In the genomic region with DNA sequence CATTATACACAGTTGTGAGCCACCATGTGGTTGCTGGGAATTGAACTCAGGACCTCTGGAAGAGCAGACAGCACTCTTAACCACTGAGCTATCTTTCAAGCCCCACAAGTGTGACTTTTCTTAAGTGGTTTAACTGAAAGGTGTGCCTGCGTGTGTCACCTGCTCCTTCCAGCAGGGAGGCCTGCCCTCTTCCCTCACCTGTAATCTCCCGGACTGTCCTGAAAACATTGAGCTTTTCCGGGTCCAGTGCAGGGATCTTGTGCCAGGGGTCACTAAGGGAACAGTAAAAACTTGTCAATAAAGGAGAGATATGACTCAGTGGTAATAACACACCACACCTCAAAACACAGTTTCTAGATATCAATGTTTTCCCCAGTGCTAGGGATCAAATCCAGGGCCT, we compare ENCODE assay signal across 27 mouse cellular contexts.
"Had no signal": no experiment of that assay in that cellular context is flagged by ENCODE, and none has a peak within 500 bp of the region (broad histone marks: within the 10 kb centered on the region; RNA-seq: fewer than 3 reads in every experiment).

No protein-coding gene starts in this region.

- DNase-seq: gastrocnemius, adult 2 months; gastrocnemius, postnatal 10 days; gastrocnemius, postnatal 25 days; heart, adult 11 months; heart, adult 2 months; heart, postnatal 10 days; heart, postnatal 36 days; kidney, adult 18-20 months; kidney, adult 8-10 months; kidney, postnatal 10 days; kidney, postnatal 25 days; kidney, postnatal 4 days; layer of hippocampus, postnatal 36 days; left cerebral cortex, postnatal 4 days; liver, embryonic 13.5 days had no signal

- H3K27ac ChIP-seq: gastrocnemius, adult 2 months; heart, adult 2 months; heart, embryonic 10.5 days; hindbrain, embryonic 10.5 days; hindbrain, embryonic 12.5 days; hindbrain, embryonic 14.5 days; layer of hippocampus, adult 2 months; limb, embryonic 13.5 days; limb, embryonic 15.5 days; liver, embryonic 13.5 days; liver, embryonic 15.5 days had no signal

- H3K36me3 ChIP-seq: hindbrain, embryonic 12.5 days had no signal

- H3K27me3 ChIP-seq: heart, embryonic 12.5 days had no signal

- H3K4me3 ChIP-seq: gastrocnemius, adult 2 months; heart, adult 2 months; heart, embryonic 10.5 days; heart, embryonic 12.5 days; hindbrain, embryonic 10.5 days; hindbrain, embryonic 12.5 days; layer of hippocampus, adult 2 months; limb, embryonic 13.5 days; limb, embryonic 15.5 days; liver, embryonic 13.5 days; liver, embryonic 15.5 days had no signal

- ATAC-seq: forebrain, embryonic 16.5 days; hindbrain, embryonic 16.5 days; inflammation-experienced regulatory T-cells, adult 6 months had no signal

- H3K4me1 ChIP-seq: hindbrain, embryonic 12.5 days; liver, embryonic 15.5 days had no signal

- H3K9ac ChIP-seq: heart, embryonic 12.5 days; hindbrain, embryonic 12.5 days; hindbrain, embryonic 14.5 days; limb, embryonic 13.5 days; limb, embryonic 15.5 days; liver, embryonic 13.5 days; liver, embryonic 15.5 days had no signal

- H3K9me3 ChIP-seq: heart, embryonic 10.5 days; heart, embryonic 12.5 days; hindbrain, embryonic 12.5 days; limb, embryonic 15.5 days; liver, embryonic 13.5 days; liver, embryonic 15.5 days had no signal

- H3K4me2 ChIP-seq: heart, embryonic 12.5 days; hindbrain, embryonic 12.5 days; hindbrain, embryonic 14.5 days; limb, embryonic 13.5 days; limb, embryonic 15.5 days; liver, embryonic 13.5 days; liver, embryonic 15.5 days had no signal
